Mouse (Mus musculus): Measurements from ENCODE around the gene Thoc7. TPM values are rescaled to one million over a fixed set of nuclear protein-coding genes. Genes with fewer than 3 reads are reported as not detected.

Thoc7 gene
- 118 and 128 TPM in 2 replicates for polyA plus RNA-seq (2011; ENCODE audit: insufficient read length, low read depth, missing spikeins)

DNA sequence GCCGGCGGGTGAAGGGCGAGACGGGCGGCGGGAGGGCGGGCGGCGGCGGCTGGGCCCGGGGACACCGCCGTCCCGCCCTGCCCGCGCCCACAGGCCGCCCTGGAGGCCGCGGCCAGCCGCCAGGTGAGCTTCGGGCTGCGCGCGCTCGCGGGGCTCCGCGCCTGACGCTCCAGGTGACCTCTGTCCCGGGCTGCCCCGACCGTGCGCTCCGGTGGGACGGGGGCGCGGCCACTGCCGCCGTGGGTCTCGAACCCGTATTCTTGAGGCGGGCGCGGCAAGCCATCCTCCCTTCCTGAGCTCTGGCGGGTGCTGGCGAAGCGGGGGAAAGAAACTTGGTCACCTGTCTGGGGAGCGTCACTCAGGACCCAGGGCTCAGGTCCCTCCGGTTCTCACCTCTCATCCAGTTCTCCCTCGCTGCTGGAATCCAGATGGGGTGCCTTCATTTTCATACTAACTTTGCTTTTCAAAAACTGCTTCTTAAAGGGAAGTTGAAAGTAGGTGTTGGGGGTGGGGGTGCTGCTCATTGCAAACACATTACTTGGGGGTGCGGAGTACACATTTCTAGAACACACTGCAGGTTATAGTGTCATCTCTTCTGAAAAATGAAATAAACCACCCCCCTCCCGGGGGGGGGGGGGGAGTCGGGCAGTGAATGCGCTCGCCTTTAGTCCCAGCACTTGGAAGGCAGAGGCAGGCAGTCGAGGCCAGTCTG, at the start of gene Thoc7, which contains the start of gene Atxn7:
Gene Thoc7, minus strand, starts transcription at position 452 of the 712 bp plus-strand sequence.
Gene Atxn7, plus strand, starts transcription at position 40 of the 712 bp plus-strand sequence.
- Histone ChIP-seq H3K4me3 (ENCODE audit: insufficient read depth, low read length) (peak within 1 kb of the TSS; percentile 90), H3K4me1 (ENCODE audit: control insufficient read depth, insufficient read depth, low read length) (peaks cover 3% of the 10 kb centered on the region), H3K27ac (ENCODE audit: insufficient read depth, low read length) (peak within 1 kb of the TSS; percentile 30; the same call in 1 of the 2 replicates)
- no peak for TF ChIP-seq POLR2A (IDR thresholded peaks at IDR 0.05; ENCODE audit: low read depth, low read length)
- TF ChIP-seq CTCF (IDR thresholded peaks at IDR 0.05; ENCODE audit: borderline replicate concordance, insufficient read depth, low read length) = no peak

DNA sequence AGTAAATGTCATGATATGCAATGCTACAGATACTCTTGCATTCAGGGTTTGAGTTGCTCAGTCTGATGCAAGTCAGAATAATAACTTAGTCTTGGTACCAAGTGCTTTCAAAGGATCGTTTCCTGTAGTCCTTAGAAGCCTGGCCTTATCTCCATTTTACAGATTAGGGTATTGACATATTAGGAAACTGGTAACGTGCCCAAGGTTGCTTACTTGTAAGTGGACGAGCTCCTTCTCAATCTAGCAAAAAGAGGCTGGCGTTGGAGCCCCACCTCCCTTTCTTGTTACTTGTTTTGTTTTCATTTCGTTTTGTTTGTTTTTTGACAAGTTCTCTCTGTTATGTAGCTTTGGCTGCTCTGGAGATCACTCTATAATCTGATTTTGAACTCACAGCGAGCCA, 48.1 kb upstream of the Thoc7 start:
- Histone ChIP-seq H3K4me3 (ENCODE audit: insufficient read depth, low read length) (no peak overlapping the region), H3K27ac (ENCODE audit: insufficient read depth, low read length) (no peak overlapping the region), H3K4me1 (ENCODE audit: control insufficient read depth, insufficient read depth, low read length) (no peaks in the 10 kb centered on the region)
- TF ChIP-seq POLR2A (IDR thresholded peaks at IDR 0.05; ENCODE audit: low read depth, low read length) = no peak
- no peak for TF ChIP-seq CTCF (IDR thresholded peaks at IDR 0.05; ENCODE audit: borderline replicate concordance, insufficient read depth, low read length)

DNA sequence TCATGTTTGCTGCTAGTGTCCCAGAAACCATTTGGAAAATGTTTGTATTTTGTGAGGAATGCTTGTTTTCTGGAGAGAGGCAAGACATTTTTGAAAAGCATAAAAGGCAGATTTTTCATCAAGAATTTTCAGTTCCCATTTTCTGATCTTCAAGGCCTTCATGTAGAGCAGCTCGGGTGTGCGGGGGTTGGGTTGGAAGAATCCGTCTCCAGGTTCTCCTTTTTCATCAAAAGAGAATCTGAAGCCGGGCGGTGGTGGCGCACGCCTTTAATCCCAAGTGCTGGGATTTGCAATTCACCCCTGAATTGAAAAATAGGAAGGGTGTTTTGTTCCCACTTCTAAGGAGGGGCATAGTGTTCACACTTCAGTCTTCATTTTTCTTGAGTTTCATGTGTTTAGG, 41.1 kb upstream of the Thoc7 start:
- Histone ChIP-seq H3K4me1 (ENCODE audit: control insufficient read depth, insufficient read depth, low read length) (no peaks in the 10 kb centered on the region), H3K4me3 (ENCODE audit: insufficient read depth, low read length) (no peak overlapping the region), H3K27ac (ENCODE audit: insufficient read depth, low read length) (no peak overlapping the region)
- TF ChIP-seq POLR2A (IDR thresholded peaks at IDR 0.05; ENCODE audit: low read depth, low read length) = no peak
- TF ChIP-seq CTCF (IDR thresholded peaks at IDR 0.05; ENCODE audit: borderline replicate concordance, insufficient read depth, low read length) = no peak

DNA sequence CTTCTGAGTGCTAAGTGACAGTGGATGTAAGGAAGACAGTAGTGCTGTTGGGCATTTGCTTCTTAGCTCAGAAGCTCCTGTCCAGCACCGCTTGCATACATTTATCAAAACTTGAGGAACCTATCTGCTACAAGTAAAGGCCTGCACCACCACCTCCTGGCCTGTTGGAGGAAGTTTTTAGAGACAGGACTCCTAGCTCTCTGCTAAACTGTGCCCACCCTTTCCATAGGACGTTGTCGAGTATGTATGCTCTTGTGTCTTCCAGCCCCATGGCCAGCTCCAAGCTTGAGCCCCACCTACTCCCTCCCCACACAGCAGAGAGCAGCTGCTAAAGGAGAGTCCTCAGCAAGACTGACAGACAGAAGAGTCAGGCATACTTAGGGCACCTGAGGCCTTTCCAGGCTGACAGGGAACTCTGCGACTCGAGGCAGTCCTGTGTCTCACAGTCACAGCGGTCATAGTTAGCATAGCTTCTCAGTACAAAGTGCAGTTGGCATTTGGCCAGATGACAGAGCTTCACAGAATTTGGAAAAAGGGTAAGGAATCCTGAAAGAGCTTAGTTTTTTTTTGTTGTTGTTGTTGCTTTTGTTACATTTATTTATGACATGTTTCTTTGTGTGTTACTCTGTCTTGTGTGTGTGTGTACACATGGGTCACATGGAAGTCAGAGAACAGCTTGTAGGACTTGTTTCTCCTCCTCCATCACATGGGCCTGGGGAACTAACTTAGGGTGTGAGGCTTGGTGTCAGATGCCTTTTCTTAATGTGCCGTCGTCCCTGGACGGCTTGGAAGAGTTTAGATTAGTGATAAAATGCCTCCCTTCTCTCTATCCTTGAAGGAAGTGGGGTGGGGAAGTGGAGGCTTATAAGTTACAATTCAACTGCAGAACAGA, 33.8 kb upstream of the Thoc7 start:
- Histone ChIP-seq H3K27ac (ENCODE audit: insufficient read depth, low read length) (no peak overlapping the region), H3K4me1 (ENCODE audit: control insufficient read depth, insufficient read depth, low read length) (no peaks in the 10 kb centered on the region), H3K4me3 (ENCODE audit: insufficient read depth, low read length) (no peak overlapping the region)
- TF ChIP-seq POLR2A (IDR thresholded peaks at IDR 0.05; ENCODE audit: low read depth, low read length) (no peak), CTCF (IDR thresholded peaks at IDR 0.05; ENCODE audit: borderline replicate concordance, insufficient read depth, low read length) (no peak)

DNA sequence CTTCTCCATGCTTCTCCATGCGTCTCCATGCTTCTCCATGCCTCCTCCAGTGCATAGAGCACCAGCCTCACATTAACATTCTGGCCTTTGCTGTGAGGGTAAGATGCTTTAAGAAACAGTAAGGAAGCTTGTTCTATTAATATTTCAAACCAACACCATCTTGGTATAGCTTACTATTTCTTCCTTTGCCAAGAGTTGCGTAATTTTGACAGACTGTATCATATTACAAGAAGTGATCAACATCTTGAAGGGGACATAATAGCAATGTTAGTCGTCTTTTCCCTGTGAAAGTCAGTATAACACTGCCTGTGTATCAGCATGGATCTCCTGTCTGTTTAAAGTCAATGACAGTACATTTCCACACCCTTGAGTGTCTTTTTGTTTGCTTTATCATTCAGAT, 29.1 kb upstream of the Thoc7 start:
- no peak for TF ChIP-seq CTCF (IDR thresholded peaks at IDR 0.05; ENCODE audit: borderline replicate concordance, insufficient read depth, low read length)
- no peak for TF ChIP-seq POLR2A (IDR thresholded peaks at IDR 0.05; ENCODE audit: low read depth, low read length)
- H3K4me1 ChIP-seq (ENCODE audit: control insufficient read depth, insufficient read depth, low read length) = no peaks in the 10 kb centered on the region
- no peak overlapping the region for H3K27ac ChIP-seq (ENCODE audit: insufficient read depth, low read length)
- no peak overlapping the region for H3K4me3 ChIP-seq (ENCODE audit: insufficient read depth, low read length)

DNA sequence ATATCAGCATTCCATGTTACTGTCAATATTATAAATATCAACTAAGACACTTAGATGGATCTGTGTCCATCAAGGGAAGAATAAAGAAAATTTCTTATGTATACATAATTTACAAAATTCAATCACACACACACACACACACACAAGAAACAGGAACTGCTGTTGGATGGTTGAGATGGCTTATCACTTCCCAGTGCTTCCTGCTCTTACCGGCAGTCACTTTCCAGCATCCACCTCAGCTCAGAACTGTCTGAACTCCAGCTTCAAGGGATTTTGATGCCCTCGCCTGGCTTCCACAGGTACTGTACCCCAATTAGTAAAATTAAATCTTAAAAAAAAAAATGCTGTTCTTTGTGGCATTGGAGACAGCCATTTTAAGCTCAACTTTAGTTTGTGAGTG, 26.7 kb upstream of the Thoc7 start:
- TF ChIP-seq POLR2A (IDR thresholded peaks at IDR 0.05; ENCODE audit: low read depth, low read length) (no peak), CTCF (IDR thresholded peaks at IDR 0.05; ENCODE audit: borderline replicate concordance, insufficient read depth, low read length) (no peak)
- Histone ChIP-seq H3K4me1 (ENCODE audit: control insufficient read depth, insufficient read depth, low read length) (no peaks in the 10 kb centered on the region), H3K27ac (ENCODE audit: insufficient read depth, low read length) (no peak overlapping the region), H3K4me3 (ENCODE audit: insufficient read depth, low read length) (no peak overlapping the region)

DNA sequence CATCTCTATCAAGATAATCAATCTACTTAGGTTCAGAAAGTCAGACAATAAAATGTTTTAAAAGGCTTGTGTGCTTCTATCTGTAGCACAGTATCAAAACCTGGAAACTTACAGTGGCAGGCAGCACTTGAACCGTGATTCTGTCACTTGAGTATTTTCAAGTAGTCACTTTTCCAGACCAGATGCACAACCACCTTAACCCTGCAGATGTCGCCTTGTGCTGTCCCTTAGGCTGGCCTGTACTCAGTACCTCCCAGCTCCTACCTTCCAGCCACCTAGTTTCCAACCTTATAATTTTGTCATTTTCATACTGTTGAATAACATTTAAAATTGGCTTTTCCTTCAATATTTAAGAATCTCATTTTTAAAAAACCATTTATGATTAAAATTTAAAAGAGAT, 20.5 kb upstream of the Thoc7 start:
- no peak overlapping the region for H3K27ac ChIP-seq (ENCODE audit: insufficient read depth, low read length)
- TF ChIP-seq CTCF (IDR thresholded peaks at IDR 0.05; ENCODE audit: borderline replicate concordance, insufficient read depth, low read length) (0 out of 2 replicates have a peak, but pooled peaks have one; percentile 17), POLR2A (IDR thresholded peaks at IDR 0.05; ENCODE audit: low read depth, low read length) (no peak)

DNA sequence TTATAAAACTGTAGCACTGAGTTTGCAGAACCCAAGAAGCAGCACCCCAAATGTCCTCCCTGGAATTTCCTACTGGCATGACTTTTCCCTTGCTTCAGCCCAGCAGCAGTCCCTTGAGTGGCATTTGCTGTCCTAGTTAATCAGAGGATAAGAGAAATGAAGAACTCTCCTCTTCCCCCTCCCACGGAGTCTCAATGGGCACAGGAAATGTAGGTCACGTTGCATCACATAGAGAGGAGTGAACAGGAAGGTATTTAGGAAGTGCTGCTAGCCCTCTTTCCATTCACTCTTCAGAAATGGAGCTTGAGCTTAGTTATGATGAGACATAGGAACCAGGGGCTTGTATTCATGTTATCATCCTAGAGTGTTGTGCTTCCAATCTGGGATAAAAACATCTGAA, 19.6 kb upstream of the Thoc7 start:
- no peak overlapping the region for H3K4me3 ChIP-seq (ENCODE audit: insufficient read depth, low read length)
- TF ChIP-seq POLR2A (IDR thresholded peaks at IDR 0.05; ENCODE audit: low read depth, low read length) = no peak
- no peak for TF ChIP-seq CTCF (IDR thresholded peaks at IDR 0.05; ENCODE audit: borderline replicate concordance, insufficient read depth, low read length)

More for the DNA sequence above, 20.5 kb upstream of the Thoc7 start:
- no peaks in the 10 kb centered on the region; the same call in 1 of the 2 replicates for H3K4me1 ChIP-seq (ENCODE audit: control insufficient read depth, insufficient read depth, low read length)
- no peak overlapping the region for H3K4me3 ChIP-seq (ENCODE audit: insufficient read depth, low read length)

DNA sequence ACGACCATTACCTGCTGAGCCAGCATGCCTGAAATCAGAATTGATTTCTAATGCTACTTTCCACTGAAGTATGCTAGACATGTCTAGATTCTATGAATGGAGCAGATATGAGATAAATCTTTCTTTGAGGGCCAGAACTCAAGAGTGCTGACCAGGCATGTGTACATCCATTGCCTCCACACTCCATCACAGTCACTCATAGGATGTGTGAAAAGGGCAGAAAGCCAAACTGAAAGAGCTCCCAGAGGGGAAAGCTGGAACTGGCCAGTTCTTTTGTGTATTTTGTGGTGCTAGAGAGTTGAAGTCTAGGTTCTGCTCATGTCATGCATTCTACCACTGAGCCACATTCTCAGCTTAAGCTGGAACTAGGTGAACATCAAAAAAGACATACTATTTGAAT, 15.8 kb upstream of the Thoc7 start:
- TF ChIP-seq CTCF (IDR thresholded peaks at IDR 0.05; ENCODE audit: borderline replicate concordance, insufficient read depth, low read length) (no peak), POLR2A (IDR thresholded peaks at IDR 0.05; ENCODE audit: low read depth, low read length) (no peak)
- no peaks in the 10 kb centered on the region; the same call in 1 of the 2 replicates for H3K4me1 ChIP-seq (ENCODE audit: control insufficient read depth, insufficient read depth, low read length)
- no peak overlapping the region for H3K27ac ChIP-seq (ENCODE audit: insufficient read depth, low read length)
- no peak overlapping the region for H3K4me3 ChIP-seq (ENCODE audit: insufficient read depth, low read length)

More for the DNA sequence above, 19.6 kb upstream of the Thoc7 start:
- H3K27ac ChIP-seq (ENCODE audit: insufficient read depth, low read length) = no peak overlapping the region
- H3K4me1 ChIP-seq (ENCODE audit: control insufficient read depth, insufficient read depth, low read length) = no peaks in the 10 kb centered on the region; the same call in 1 of the 2 replicates

Measured in embryonic fibroblast, embryonic 13.5 days (primary cell).